Mouse (Mus musculus) T-helper 2 cell (primary cell): ENCODE measurements around the gene Kcnj9.

ENCODE experiments used
- in situ Hi-C: fragments of 300-600 bp; cut with MboI, MseI; formaldehyde crosslinking; loops from one replicate; pipeline ENCODE4 v1.15.1; 2025; ENCODE audit warnings: high pct_unique_total_duplicates

The Kcnj9 gene

DNA sequence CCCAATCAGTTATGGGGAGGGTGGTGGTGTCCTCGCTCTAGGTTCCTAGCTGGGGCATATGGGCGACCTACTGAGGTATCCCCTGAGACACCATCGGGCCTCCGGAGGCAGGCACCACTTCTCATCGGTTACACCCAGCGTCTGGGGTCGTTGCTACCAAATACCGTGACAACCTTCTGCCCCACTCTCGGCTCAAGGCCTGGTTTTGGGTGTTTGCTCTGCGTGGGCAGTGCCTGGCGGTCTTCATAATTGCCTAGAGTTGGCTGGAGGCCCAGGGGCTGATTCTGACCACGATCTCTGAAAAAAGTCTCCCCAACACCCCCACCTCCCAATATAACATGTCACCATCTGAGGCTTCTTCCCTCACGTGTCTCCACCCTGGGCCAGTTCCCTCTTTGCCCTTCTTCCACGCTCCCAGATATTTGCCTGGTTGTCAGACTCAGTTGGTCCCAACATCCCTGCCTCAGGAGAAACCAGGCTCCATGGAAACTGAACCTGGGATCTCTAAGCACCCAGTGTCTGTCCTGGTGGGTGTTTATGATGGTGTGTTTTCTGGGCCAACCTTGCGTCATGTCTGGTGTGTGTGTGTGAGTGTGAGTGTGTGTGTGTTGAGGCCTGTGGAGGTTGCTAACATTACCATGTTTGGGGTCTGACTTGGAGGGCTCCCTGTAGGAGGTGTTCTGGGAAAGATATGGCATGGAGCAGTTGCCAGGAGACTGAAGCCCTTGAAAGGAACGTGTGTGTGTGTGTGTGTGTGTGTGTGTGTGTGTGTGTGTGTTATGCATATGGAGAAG lies 16.2 kb downstream of the Kcnj9 start:
- in situ Hi-C loops: loop anchor here (5.0 kb wide), 1 partner anchor 166 kb away; the partner anchor contains the start of gene Dcaf8

DNA sequence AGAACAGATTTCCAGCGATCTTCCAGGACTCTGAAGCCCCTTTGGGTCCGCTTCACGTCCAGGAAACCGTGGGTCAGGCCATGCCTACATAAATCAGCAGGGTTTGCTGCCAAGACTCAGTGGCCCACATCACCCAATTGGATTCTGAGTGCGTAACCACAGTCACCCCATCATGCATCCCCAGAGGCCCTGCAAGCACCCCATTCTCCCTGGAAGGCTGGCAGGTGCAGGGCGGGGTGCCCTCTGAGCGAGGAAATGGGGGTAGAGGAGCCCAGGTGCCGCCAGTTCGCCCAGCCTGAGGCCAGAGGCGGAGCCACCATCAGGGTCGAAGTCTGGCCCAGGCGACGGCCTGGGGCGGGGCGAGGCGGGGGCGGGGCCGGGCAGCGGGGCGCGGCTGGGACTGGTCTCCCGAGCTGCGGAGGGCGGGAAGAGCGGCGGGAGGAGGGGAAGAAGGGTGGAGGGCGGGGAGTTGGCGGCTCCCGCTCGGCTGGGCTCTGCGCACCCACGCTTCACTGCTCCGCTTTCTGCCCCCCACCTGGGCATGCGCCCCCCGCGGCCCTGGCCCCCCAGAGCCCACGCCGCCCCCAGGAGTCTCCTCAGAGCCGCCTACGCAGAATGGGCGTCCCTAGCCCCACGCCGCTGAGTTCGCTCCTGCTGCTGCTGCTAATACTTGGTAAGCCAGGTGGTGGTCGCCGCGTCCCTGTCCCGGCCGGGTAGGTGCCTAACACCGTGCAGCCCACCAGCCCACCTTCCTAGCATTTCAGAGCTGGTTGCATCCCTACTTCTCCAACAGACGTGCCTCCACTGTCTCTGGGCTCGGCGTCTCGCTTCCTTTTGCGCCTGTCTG lies 17.0 kb downstream of the Kcnj9 start:
- in situ Hi-C loops: loop anchor here (5.0 kb wide), 1 partner anchor 165 kb away; the partner anchor contains the start of gene Dcaf8

GRCm38 (mm10) chr1:172311248-172311906 lies 17.7 kb downstream of the Kcnj9 start:
- in situ Hi-C loops: loop anchor here (5.0 kb wide), 1 partner anchor 164 kb away; the partner anchor contains the start of gene Dcaf8

DNA sequence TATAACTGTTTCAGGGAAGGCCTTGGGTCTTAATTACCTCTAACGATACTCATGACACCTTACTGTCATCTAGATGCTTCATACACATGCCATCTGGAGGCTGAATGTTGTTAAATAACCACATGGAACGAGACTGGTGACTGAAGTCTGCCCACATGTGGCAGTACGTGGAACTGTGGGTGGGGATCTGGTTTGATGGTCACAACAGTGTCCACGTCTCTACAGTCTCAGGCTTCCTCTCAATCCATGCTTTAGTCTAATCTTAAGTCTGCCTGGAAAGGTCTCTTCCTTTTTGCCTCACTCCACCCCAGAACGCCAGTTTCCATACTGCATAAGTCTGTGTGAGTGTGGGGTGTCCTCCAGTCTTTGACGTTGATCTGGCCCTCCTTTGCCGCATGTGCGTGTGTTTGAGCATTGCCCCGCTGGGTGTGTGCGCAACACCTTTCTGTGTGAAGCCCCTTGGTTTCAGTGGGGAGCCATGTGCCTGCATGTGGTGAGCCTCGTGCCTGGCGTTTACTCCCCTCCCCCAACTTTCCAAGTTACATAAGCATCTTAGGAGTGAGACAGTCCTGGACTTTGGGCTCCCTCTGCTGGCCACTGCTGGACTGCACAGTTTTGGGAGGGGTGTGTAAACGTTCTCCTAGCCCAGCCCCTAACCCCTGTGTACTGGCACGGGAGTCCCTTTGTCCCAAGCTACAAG lies 19.3 kb downstream of the Kcnj9 start:
- in situ Hi-C loops: loop anchor here (5.0 kb wide), 1 partner anchor 163 kb away; the partner anchor contains the start of gene Dcaf8

DNA sequence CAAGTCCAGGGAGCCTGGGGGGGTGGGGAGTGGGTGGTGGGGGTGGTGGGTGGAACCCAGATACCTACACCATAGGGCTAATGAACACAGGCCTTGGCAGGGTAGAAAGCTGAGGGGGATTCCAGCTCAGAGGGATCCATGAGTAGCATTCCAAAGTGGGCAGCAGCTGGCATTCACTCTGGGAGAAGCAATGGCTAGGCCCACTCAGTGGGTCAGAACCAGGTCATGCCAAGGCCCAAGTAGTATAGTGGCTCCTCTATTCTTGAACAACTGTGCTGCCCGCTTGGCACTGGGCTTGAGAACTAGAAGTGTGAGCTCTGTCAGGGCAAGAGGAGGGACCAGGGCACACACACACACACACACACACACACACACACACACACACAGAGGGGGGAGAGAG lies 20.7 kb downstream of the Kcnj9 start:
- in situ Hi-C loops: no loop called here

DNA sequence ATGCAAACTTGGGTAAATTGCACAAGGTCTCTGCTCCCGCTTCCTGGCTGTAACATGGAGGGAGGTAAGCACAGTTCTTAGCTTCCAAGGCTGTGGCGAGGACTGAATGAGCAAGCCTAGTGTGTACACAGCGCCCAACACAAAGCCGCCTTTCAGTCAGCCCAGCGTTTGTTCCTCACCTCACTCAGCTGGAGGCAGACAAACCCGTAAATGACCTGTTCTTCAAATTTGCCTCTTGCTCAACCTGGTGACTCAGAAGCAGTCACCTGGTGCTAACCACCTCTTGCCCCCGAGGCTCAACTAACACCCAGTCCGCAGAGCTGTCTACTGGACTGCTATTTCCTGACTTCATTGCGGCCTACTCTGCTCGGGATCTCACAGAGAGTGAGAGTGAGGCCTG lies 21.2 kb downstream of the Kcnj9 start:
- in situ Hi-C loops: no loop called here

- in situ Hi-C loops: no loop called here
Measured at GRCm38 (mm10) chr1:172306885-172307284, 22.2 kb downstream of the Kcnj9 start.

- in situ Hi-C loops: no loop called here
Measured at GRCm38 (mm10) chr1:172306196-172306595, 22.9 kb downstream of the Kcnj9 start.

DNA sequence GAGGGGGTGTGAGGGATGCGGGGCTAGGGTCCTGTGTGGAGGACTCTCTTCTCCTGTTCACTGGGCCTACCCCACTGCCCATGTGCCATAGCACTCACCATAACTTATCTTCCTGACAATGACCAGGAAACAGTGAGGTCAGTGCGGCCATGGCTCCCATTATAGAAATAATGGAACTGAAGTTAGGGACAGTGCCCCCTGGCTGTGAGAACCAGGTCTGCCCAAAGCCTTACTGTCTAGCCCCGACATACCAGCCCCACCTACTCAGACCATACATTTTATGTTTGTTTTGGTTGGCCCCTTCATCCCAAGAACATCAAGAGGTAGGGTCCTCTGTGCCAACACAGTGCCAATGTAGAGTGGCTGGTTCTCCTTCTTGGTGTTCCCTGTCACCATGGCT lies 23.5 kb downstream of the Kcnj9 start:
- in situ Hi-C loops: no loop called here

DNA sequence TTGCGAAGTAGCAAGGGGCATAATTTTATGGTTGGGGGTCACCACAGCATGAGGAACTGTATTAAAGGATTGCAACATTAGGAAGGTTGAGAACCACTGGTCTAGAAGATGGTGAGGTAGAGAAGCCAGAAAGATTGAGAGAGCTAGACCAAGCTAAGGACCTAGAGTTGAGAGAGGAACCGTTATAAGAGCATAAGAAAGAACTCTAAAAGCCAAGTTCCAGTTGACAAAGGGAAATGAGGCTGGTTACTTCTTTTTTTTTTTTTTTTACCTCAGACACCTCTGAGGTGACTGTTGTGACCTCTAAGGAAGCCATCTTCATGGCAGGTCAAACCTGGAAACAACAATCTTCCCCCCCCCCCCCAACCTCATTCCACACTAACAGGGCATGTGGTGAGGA lies 24.0 kb downstream of the Kcnj9 start:
- in situ Hi-C loops: no loop called here

- in situ Hi-C loops: no loop called here
Measured at GRCm38 (mm10) chr1:172304443-172304842, 24.7 kb downstream of the Kcnj9 start.

DNA sequence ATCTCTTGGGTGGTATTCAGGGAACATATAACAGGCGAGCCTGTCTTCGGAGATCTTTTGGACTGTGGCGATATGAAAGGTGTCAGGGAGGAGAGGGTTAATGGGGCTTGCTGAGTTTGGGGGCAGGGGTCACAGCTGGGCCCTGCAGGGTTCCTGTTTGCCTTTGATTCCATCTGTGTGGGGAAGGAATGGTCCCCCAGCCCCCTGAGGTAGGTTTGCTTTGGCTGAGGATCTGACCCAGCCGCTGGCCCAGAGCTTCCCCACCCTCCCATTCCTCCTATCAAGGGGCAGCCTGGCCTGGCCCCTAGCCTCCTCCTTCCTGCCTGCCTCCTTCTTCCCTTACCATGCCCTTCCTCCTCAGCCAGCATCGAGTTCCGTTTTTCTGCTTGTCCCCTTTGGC lies 26.3 kb downstream of the Kcnj9 start:
- in situ Hi-C loops: no loop called here

- in situ Hi-C loops: no loop called here
Measured at GRCm38 (mm10) chr1:172302311-172302710, 26.8 kb downstream of the Kcnj9 start.

GRCm38 (mm10) chr1:172301180-172301579 lies 27.9 kb downstream of the Kcnj9 start:
- in situ Hi-C loops: no loop called here

GRCm38 (mm10) chr1:172300247-172300646 lies 28.9 kb downstream of the Kcnj9 start:
- in situ Hi-C loops: no loop called here

GRCm38 (mm10) chr1:172299528-172299927 lies 29.6 kb downstream of the Kcnj9 start:
- in situ Hi-C loops: loop anchor here (10.0 kb wide), 1 partner anchor 245 kb away; the partner anchor contains the start of gene Nhlh1

GRCm38 (mm10) chr1:172297611-172298537 lies 31.2 kb downstream of the Kcnj9 start, which contains the start of gene Atp1a2:
TSS of gene Atp1a2 (minus strand) at chr1:172298064.
- in situ Hi-C loops: loop anchor here (10.0 kb wide), 1 partner anchor 243 kb away; the partner anchor contains the start of gene Nhlh1

DNA sequence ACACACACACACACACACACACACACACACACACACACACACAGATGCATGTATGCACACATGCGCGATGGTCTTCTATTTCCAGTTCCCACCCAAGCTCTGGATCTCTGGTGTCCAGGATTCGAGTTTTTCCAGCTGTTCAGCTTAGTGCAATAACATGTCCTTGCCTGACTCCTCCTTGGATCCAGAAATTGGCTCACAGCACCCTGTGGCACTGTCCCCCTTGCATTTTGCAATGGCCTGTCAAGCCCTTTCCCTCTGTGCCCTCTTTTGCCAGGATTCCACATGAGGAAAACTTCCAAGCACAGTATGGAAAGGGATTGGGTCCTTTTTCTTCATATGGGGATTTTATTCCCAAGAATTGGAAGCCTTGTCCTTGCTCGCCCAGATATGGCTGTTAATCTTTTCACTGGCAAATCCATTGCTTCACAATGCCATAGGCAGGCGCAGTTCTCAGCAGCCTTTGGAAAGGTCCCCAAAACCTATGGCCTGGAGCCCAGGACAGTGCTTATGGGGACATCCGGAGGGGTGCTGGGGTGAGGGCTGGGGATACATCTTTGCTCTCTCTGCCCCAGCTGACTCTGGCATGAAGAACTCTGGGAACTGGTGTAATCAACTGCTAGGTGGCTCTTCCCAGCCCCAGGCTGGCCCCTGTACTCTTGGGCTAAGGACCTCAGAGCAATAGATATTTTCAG lies 32.2 kb downstream of the Kcnj9 start:
- in situ Hi-C loops: loop anchor here (10.0 kb wide), 1 partner anchor 242 kb away; the partner anchor contains the start of gene Nhlh1

- in situ Hi-C loops: loop anchor here (10.0 kb wide), 1 partner anchor 241 kb away; the partner anchor contains the start of gene Nhlh1
Measured at GRCm38 (mm10) chr1:172295751-172296197, 33.3 kb downstream of the Kcnj9 start.
